Mouse (Mus musculus) lung, embryonic 16.5 days (tissue): Measurements from ENCODE around the gene Mcm10. TPM values are rescaled to one million over a fixed set of nuclear protein-coding genes. Genes with fewer than 3 reads are reported as not detected.

Source experiments
- ATAC-seq: fragments of 200-750 bp; cut with Nextera tagmentation; 2 replicates; pipeline ENCODE4 v1.8.0; 2017; ENCODE audit warnings: low read depth, mild to moderate bottlenecking, moderate library complexity
- H3K27ac ChIP-seq: fragments of 300-500 bp; sonication (generic); 2 replicates; pipeline ENCODE4 v1.5.1; 2014; ENCODE audit warnings: mild to moderate bottlenecking, control low read depth, low read length
- H3K27me3 ChIP-seq: fragments of 300-500 bp; sonication (generic); 2 replicates; pipeline ENCODE4 v1.6.1; 2014; ENCODE audit warnings: low read depth, low read length, mixed read lengths; ENCODE audit not compliant: control insufficient read depth, insufficient read depth
- H3K36me3 ChIP-seq: fragments of 300-500 bp; sonication (generic); 2 replicates; pipeline ENCODE4 v1.6.1; 2014; ENCODE audit warnings: low read length; ENCODE audit not compliant: control insufficient read depth, insufficient read depth
- H3K4me1 ChIP-seq: fragments of 300-500 bp; sonication (generic); replicated peaks from 2 replicates; pipeline ENCODE4 v1.6.1; 2014; ENCODE audit warnings: low read length, mixed read lengths; ENCODE audit not compliant: control insufficient read depth, insufficient read depth
- H3K4me2 ChIP-seq: fragments of 300-500 bp; sonication (generic); 2 replicates; pipeline ENCODE4 v1.6.1; 2014; ENCODE audit warnings: low read depth, low read length, control low read depth
- H3K4me3 ChIP-seq: fragments of 300-500 bp; sonication (generic); 2 replicates; pipeline ENCODE4 v1.5.1; 2014; ENCODE audit warnings: mild to moderate bottlenecking, low read length, control low read depth
- H3K9ac ChIP-seq: fragments of 300-500 bp; sonication (generic); 2 replicates; pipeline ENCODE4 v1.6.1; 2014; ENCODE audit warnings: low read length, control low read depth
- H3K9me3 ChIP-seq: fragments of 300-500 bp; sonication (generic); 2 replicates; pipeline ENCODE4 v1.6.1; 2016; ENCODE audit warnings: low read length; ENCODE audit not compliant: control insufficient read depth
- WGBS: fragments of 180-500 bp; shearing (Covaris S2); extraction: QIAGEN DNeasy Blood & Tissue Kit; methylation state at CpG from one replicate; pipeline ENCODE4 v1.1.7; 2014; 5-methylcytosine and 5-hydroxymethylcytosine counted together
- polyA plus RNA-seq: library from polyadenylated mRNA; unstranded; fragments of >200 nt; fragmentation: Nextera tagmentation; extraction: Ambion mirVana; gene quantifications from 2 replicates; pipeline ENCODE4 v1.2.1, GENCODE M21; 2015

Mcm10 gene
- polyA plus RNA-seq, 1 experiment from 2014 or later = 36.4 TPM

DNA sequence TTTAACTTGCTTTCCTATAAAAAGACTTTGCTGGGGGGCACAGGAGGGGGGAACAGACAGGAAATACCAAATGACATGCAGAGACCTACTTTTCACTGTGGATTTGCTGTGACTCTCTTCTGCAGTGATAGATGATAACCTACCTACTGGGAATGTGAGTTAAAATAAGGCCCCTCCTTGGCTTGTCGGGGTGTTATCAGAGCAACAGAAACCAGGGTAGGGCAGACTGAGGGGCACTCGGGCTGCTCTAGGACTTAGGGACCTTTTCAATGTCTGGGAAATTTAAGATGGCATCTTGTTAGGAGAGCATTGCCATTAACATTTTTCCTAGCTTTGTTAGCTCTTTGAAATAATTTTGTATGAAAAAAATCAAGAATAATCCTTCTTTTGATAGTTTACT, 10.7 kb upstream of the Mcm10 start:
- no peak for ATAC-seq
- 46% methylated on average over 2 of the region's 2 CpGs for WGBS
- peaks cover 2% of the 10 kb centered on the region; the same call in 1 of the 2 replicates for H3K4me1 ChIP-seq
- H3K27me3 ChIP-seq = no peaks in the 10 kb centered on the region
- no peak overlapping the region for H3K4me2 ChIP-seq
- no peak overlapping the region for H3K27ac ChIP-seq
- no peak overlapping the region for H3K4me3 ChIP-seq
- no peak overlapping the region for H3K9ac ChIP-seq
- no peaks in the 10 kb centered on the region for H3K9me3 ChIP-seq
- no peaks in the 10 kb centered on the region for H3K36me3 ChIP-seq

DNA sequence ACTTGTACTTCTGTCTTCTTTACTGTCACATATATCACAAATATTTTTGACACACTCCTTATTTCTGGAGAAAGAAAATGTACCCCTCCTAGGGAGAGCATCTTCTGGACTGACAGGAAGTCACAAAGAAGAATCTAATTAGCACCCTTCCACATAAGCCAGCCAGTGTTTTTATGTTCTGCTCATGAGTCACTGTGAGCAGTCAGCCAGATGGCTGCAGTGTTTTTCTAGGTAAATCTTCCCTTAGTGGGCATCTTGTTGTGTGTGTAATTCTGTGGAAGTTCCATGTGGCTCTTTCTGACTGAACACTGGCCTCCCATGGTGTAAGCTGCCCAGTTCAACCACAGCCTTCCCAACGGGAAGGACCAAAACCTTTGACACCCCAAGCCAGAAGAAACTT, 7.1 kb upstream of the Mcm10 start:
- Histone ChIP-seq H3K27ac (no peak overlapping the region), H3K4me1 (peaks cover 2% of the 10 kb centered on the region; the same call in 1 of the 2 replicates), H3K4me2 (no peak overlapping the region), H3K9me3 (no peaks in the 10 kb centered on the region), H3K4me3 (no peak overlapping the region), H3K27me3 (no peaks in the 10 kb centered on the region), H3K36me3 (no peaks in the 10 kb centered on the region), H3K9ac (no peak overlapping the region)
- ATAC-seq = no peak
- WGBS = 72% methylated on average over 1 of the region's 1 CpGs

DNA sequence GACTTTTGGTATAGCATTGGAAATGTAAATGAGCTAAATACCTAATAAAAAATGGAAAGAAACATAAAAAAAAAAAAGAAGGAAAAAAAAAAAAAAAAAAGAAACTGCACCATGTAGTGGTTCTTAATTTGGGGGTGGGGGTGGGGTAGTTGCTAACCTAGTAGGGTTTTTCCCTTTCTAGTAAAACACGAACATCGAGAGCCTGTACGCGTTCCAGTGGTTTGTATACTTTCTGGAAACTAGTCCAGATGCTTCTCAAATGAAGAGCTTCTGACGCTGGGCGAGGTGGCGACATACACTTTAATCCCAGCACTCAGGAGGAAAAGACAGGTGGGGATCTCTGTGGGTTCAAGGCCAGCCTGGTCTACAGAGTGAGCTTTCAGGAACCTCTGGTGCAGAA, 4.3 kb upstream of the Mcm10 start:
- no peaks in the 10 kb centered on the region for H3K36me3 ChIP-seq
- H3K27me3 ChIP-seq = no peaks in the 10 kb centered on the region
- no peak overlapping the region for H3K4me2 ChIP-seq
- 86% methylated on average over 7 of the region's 7 CpGs for WGBS
- H3K9me3 ChIP-seq = no peaks in the 10 kb centered on the region
- H3K4me3 ChIP-seq = no peak overlapping the region
- no peak overlapping the region for H3K27ac ChIP-seq
- H3K9ac ChIP-seq = no peak overlapping the region
- no peak for ATAC-seq
- H3K4me1 ChIP-seq = peaks cover 1% of the 10 kb centered on the region

DNA sequence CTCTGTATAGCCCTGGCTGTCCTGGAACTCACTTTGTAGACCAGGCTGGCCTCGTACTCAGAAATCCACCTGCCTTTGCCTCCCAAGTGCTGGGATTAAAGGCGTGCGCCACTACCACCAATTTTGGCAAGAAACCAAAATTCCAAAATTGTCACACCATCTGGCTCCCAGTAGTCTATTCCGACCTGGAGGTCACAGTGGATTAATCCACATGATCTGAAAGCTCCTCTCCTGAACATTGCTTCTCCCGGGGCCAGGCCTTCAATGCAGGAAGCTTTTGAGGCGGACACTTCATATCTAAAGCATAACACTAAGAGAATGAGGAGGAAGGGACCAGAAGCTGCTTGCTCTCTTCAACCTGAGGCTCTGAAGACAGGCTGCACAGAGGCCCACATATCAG, 2.9 kb upstream of the Mcm10 start:
- Histone ChIP-seq H3K9me3 (no peaks in the 10 kb centered on the region), H3K27ac (no peak overlapping the region), H3K36me3 (no peaks in the 10 kb centered on the region), H3K9ac (no peak overlapping the region), H3K4me3 (no peak overlapping the region), H3K4me2 (no peak overlapping the region), H3K27me3 (no peaks in the 10 kb centered on the region), H3K4me1 (peaks cover 8% of the 10 kb centered on the region)
- no peak for ATAC-seq
- WGBS = 81% methylated on average over 6 of the region's 6 CpGs

DNA sequence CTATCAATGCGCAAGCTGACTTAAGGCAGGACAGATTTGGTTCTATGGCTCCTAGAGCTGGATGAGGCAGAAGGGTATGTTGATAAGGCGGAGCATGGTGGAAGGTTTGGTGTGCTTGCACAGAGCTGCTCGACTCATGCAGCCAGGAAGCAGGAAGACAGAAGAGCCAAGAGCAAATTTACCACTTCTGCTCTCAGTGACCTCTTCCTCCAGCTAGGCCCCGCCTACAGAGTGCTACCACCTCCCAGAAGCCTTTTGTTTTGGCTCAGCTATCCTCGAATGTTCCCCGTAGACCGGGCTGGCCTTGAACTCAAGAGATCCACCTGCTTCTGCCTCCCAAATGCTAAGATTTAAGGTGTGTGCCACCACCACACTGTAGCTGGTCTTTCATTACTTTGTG, 2.0 kb upstream of the Mcm10 start:
- Histone ChIP-seq H3K9me3 (no peaks in the 10 kb centered on the region), H3K9ac (no peak overlapping the region)
- ATAC-seq = no peak

DNA sequence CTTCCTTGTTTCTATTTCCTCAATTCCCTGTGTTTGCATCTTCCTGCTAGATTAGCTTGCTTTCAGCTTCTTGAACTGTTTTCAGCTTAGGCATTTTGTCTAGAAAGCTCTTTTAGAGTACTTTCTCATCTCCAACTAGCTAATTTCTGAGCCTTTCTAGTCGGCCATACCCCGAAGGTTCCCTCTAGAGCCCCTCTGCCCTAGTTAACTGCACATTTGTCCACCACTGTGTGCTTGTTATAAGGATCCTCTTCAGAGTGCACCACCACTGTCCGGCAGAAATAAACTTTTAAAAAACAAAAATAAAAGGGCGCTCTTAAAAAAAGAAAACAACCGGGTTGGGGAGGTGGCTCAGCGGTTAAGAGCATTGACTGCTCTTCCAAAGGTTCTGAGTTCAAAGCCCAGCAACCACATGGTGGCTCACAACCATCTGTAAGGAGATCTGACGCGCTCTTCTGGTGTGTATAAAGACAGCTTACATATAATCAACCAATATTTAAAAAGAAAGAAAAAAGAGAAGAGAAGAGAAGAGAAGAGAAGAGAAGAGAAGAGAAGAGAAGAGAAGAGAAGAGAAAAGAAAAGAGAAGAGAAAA, 597 bp downstream of the Mcm10 start:
- Histone ChIP-seq H3K36me3 (peaks cover 15% of the 10 kb centered on the region), H3K4me1 (peaks cover 8% of the 10 kb centered on the region), H3K4me2 (peak overlapping the region; percentile 68), H3K27ac (no peak overlapping the region), H3K4me3 (peak overlapping the region; percentile 95), H3K9ac (peak overlapping the region; percentile 77), H3K9me3 (no peaks in the 10 kb centered on the region), H3K27me3 (no peaks in the 10 kb centered on the region)
- no peak for ATAC-seq
- WGBS = 7% methylated on average over 8 of the region's 8 CpGs

More for the DNA sequence above, 2.0 kb upstream of the Mcm10 start:
- no peaks in the 10 kb centered on the region for H3K27me3 ChIP-seq
- no peak overlapping the region for H3K4me2 ChIP-seq
- H3K27ac ChIP-seq = no peak overlapping the region
- H3K4me3 ChIP-seq = no peak overlapping the region
- H3K4me1 ChIP-seq = peaks cover 8% of the 10 kb centered on the region
- 0 out of 2 replicates have a peak, but pooled peaks cover 2% of the 10 kb centered on the region for H3K36me3 ChIP-seq
- 60% methylated on average over 7 of the region's 7 CpGs for WGBS

DNA sequence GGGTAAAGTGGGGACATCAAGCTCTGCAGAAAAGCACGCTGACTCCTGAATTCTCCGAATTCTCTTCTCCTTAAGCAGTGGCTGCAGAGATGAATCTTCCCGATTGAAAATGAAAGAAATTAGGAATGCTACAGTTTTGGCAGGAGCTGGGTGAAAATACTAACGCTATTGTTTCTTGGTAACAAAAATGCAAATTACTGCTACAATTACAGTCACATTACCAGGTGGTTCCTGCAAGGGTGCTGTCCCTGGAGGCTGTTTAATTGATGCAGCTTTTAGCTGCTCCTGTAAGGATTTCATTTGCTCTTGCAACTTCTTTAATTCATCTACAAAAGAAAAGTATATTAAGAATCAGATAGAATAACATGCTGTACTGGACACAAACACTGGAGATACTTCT, 5.5 kb downstream of the Mcm10 start:
- no peak overlapping the region for H3K27ac ChIP-seq

DNA sequence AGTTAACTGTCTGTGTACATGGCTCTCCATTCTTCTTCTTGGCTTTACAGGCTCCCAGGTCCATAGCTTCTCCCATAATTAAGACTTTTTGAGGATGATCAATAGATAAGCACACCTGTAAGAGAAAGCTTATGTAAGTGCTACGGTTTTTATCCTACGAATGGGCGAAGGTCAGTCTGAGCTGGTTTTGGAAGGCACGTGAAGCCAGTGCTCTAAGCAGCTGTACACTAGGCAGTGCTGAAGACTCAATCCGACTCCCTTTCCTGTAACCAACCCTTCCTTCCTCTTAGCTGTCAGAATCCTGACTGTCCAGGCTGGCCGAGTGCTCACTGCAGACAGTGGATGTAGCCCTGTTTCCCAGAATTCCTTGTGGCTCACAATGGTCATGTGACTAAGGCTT, 11.3 kb downstream of the Mcm10 start:
- H3K9me3 ChIP-seq = no peaks in the 10 kb centered on the region
- H3K27ac ChIP-seq = no peak overlapping the region
- 90% methylated on average over 6 of the region's 6 CpGs for WGBS
- H3K4me2 ChIP-seq = no peak overlapping the region
- no peak overlapping the region for H3K9ac ChIP-seq
- H3K36me3 ChIP-seq = peaks cover 29% of the 10 kb centered on the region
- H3K4me1 ChIP-seq = no peaks in the 10 kb centered on the region
- no peak for ATAC-seq
- no peak overlapping the region for H3K4me3 ChIP-seq
- H3K27me3 ChIP-seq = no peaks in the 10 kb centered on the region

More for the DNA sequence above, 5.5 kb downstream of the Mcm10 start:
- H3K4me3 ChIP-seq = no peak overlapping the region
- WGBS = 93% methylated on average over 4 of the region's 4 CpGs
- H3K9ac ChIP-seq = no peak overlapping the region
- no peak for ATAC-seq
- no peak overlapping the region for H3K4me2 ChIP-seq
- no peaks in the 10 kb centered on the region for H3K27me3 ChIP-seq
- peaks cover 37% of the 10 kb centered on the region for H3K36me3 ChIP-seq
- H3K4me1 ChIP-seq = peaks cover 8% of the 10 kb centered on the region
- H3K9me3 ChIP-seq = no peaks in the 10 kb centered on the region

DNA sequence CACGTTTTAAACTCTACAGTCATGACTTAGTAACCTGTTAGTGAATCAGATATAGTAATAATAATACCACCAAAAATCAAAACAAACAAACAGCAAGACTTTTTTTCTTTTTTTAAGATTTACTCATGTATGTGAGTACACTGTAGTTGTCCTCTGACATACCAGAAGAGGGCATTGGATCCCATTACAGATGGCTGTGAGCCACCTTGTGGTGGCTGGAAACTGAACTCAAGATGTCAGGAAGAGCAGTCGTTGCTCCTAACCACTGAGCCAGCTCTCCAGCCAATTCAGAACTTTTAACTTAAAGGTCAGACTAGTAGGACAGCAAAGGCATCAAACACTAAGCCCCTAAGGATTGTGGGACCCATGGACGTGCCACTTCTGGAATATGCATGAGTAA, 13.7 kb downstream of the Mcm10 start:
- no peaks in the 10 kb centered on the region for H3K4me1 ChIP-seq
- H3K4me3 ChIP-seq = no peak overlapping the region
- no peak for ATAC-seq
- H3K27ac ChIP-seq = no peak overlapping the region
- H3K9me3 ChIP-seq = no peaks in the 10 kb centered on the region
- H3K4me2 ChIP-seq = no peak overlapping the region
- WGBS = 69% methylated on average over 3 of the region's 3 CpGs
- no peaks in the 10 kb centered on the region for H3K27me3 ChIP-seq
- H3K9ac ChIP-seq = no peak overlapping the region
- H3K36me3 ChIP-seq = peaks cover 27% of the 10 kb centered on the region

DNA sequence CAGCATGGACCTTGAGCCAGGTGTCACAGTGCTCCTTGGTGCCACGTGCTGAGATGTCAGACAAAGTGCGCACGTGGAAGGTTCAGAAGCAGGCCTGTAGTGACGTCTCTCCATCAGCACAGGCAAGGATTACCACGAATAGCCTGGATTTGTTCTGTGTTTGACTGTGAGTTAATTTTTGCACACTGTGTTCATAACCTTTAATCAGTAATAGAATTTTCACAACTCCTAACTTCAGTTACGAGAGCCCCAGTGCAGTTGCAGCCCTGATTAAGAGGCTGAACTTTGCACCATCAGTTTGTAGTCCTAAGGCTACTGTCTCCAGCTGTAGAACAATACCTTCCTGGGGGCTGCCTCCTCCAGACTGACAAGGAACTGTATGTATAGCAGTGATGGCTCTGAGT, 16.2 kb downstream of the Mcm10 start:
- Histone ChIP-seq H3K36me3 (peaks cover 31% of the 10 kb centered on the region), H3K27ac (no peak overlapping the region), H3K4me2 (no peak overlapping the region), H3K27me3 (no peaks in the 10 kb centered on the region), H3K9ac (no peak overlapping the region), H3K4me3 (no peak overlapping the region), H3K9me3 (no peaks in the 10 kb centered on the region), H3K4me1 (no peaks in the 10 kb centered on the region)
- WGBS = 93% methylated on average over 6 of the region's 6 CpGs
- no peak for ATAC-seq
